19 mouse cellular contexts compared by ENCODE assay signal in the genomic region with DNA sequence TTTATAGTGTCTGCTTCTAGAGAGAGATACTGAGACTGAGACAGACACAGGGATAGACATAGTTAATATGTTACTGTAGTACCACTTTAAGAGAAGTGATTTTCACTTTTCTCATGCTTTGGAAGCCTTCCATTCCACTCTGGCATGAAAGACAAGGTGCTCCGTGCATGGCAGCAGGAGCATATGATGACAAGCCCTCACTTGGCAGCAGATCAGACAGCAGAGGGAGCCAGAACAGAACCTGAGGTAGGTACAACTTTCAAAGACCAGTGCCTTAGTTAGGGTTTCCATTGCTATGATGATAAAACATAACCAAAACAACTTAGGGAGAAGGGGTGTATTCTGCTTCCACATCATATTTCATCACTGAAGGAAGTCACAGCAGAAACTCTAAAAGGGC. TPM values are rescaled to one million over a fixed set of nuclear protein-coding genes. Genes with fewer than 3 reads are reported as not detected.
DNase-seq lines count a peak whose midpoint lies in the region; ATAC-seq and TF ChIP-seq lines count a peak whose summit lies in the region.
"Had no signal": no experiment of that assay in that cellular context is flagged by ENCODE, and none has a peak within 500 bp of the region (broad histone marks: within the 10 kb centered on the region; RNA-seq: fewer than 3 reads in every experiment).

No protein-coding gene starts in this region.

- no peak overlapping the region for H3K27ac ChIP-seq in intestine, postnatal 0 days (ENCODE audit: low read depth, low read length)
- no peak overlapping the region for H3K27ac ChIP-seq in intestine, embryonic 15.5 days
- no peak overlapping the region for H3K27ac ChIP-seq in kidney, postnatal 0 days
- H3K27ac ChIP-seq: embryonic facial prominence, embryonic 10.5 days; layer of hippocampus, adult 2 months; neural tube, embryonic 12.5 days had no signal

- no peaks in the 10 kb centered on the region for H3K9me3 ChIP-seq in intestine, postnatal 0 days (ENCODE audit: control insufficient read depth)
- no peaks in the 10 kb centered on the region for H3K9me3 ChIP-seq in intestine, embryonic 15.5 days
- H3K9me3 ChIP-seq in kidney, postnatal 0 days (replicated peaks; ENCODE audit: low read length), result no peaks in the 10 kb centered on the region
- H3K9me3 ChIP-seq: embryonic facial prominence, embryonic 10.5 days; neural tube, embryonic 12.5 days had no signal

- no peak overlapping the region for H3K4me2 ChIP-seq in intestine, postnatal 0 days (replicated peaks; ENCODE audit: low read depth)
- H3K4me2 ChIP-seq in intestine, embryonic 15.5 days (replicated peaks), result no peak overlapping the region
- H3K4me2 ChIP-seq in kidney, postnatal 0 days (ENCODE audit: low read length), result no peak overlapping the region
- H3K4me2 ChIP-seq: neural tube, embryonic 12.5 days had no signal

- H3K27me3 ChIP-seq in intestine, postnatal 0 days (replicated peaks; ENCODE audit: control insufficient read depth, insufficient read depth, low read length), result no peaks in the 10 kb centered on the region
- no peaks in the 10 kb centered on the region for H3K27me3 ChIP-seq in intestine, embryonic 15.5 days (replicated peaks)
- H3K27me3 ChIP-seq in kidney, postnatal 0 days (ENCODE audit: insufficient read depth, low read length), result no peaks in the 10 kb centered on the region
- H3K27me3 ChIP-seq: neural tube, embryonic 12.5 days had no signal

- DNase-seq in brain, adult 2 months (ENCODE audit: low read depth, low spot score), result peak; percentile 21
- peak; percentile 3 for DNase-seq in cerebellum, adult 8-10 months
- DNase-seq in kidney, postnatal 0 days (ENCODE audit: low spot score), result no peak
- DNase-seq in retina, postnatal 1 day, result no peak
- DNase-seq in adipocyte (ENCODE audit: low spot score), result no peak
- DNase-seq: adrenal gland, postnatal 25 days; gastrocnemius, postnatal 14 days; thymus, adult 2 months had no signal

- WGBS in intestine, postnatal 0 days, result 48% methylated on average over 1 of the region's 1 CpGs
- WGBS in intestine, embryonic 15.5 days, result 61% methylated on average over 1 of the region's 1 CpGs
- WGBS in kidney, postnatal 0 days, result 53% methylated on average over 1 of the region's 1 CpGs

- H3K4me1 ChIP-seq in intestine, postnatal 0 days (replicated peaks; ENCODE audit: control insufficient read depth, insufficient read depth, low read length), result no peaks in the 10 kb centered on the region
- H3K4me1 ChIP-seq in intestine, embryonic 15.5 days (replicated peaks), result no peaks in the 10 kb centered on the region
- H3K4me1 ChIP-seq in kidney, postnatal 0 days (replicated peaks; ENCODE audit: insufficient read depth, low read length), result no peaks in the 10 kb centered on the region
- H3K4me1 ChIP-seq: embryonic facial prominence, embryonic 10.5 days; neural tube, embryonic 12.5 days had no signal

- TF ChIP-seq CTCF in intestine, postnatal 0 days (IDR thresholded peaks at IDR 0.05; ENCODE audit: low read depth), result peak; percentile 37; the same call in 1 of the 2 replicates
- TF ChIP-seq CTCF in kidney, postnatal 0 days (IDR thresholded peaks at IDR 0.05; ENCODE audit: low read depth), result peak; percentile 32; the same call in 1 of the 2 replicates

- no peak overlapping the region for H3K4me3 ChIP-seq in intestine, postnatal 0 days (ENCODE audit: low read depth, low read length)
- no peak overlapping the region for H3K4me3 ChIP-seq in intestine, embryonic 15.5 days (replicated peaks)
- no peak overlapping the region for H3K4me3 ChIP-seq in kidney, postnatal 0 days (replicated peaks; ENCODE audit: low read depth, low read length)
- H3K4me3 ChIP-seq: embryonic facial prominence, embryonic 10.5 days; erythroblast, embryonic 14.5 days; layer of hippocampus, adult 2 months; neural tube, embryonic 12.5 days had no signal

- no peak for ATAC-seq in intestine, postnatal 0 days
- no peak for ATAC-seq in intestine, embryonic 15.5 days
- no peak for ATAC-seq in kidney, postnatal 0 days (replicated peaks; ENCODE audit: low FRiP score, low read depth)
- no peak for ATAC-seq in CD4-positive, CD25-positive, alpha-beta regulatory T cell, adult 4 months
- ATAC-seq: hindbrain, embryonic 16.5 days; midbrain, embryonic 16.5 days had no signal

- no peaks in the 10 kb centered on the region for H3K36me3 ChIP-seq in intestine, postnatal 0 days (ENCODE audit: control insufficient read depth, insufficient read depth)
- no peaks in the 10 kb centered on the region for H3K36me3 ChIP-seq in intestine, embryonic 15.5 days
- no peaks in the 10 kb centered on the region for H3K36me3 ChIP-seq in kidney, postnatal 0 days (ENCODE audit: insufficient read depth, low read length)
- H3K36me3 ChIP-seq: embryonic facial prominence, embryonic 10.5 days; neural tube, embryonic 12.5 days had no signal

- no peak overlapping the region for H3K9ac ChIP-seq in intestine, postnatal 0 days (ENCODE audit: low read depth, low read length)
- H3K9ac ChIP-seq in intestine, embryonic 15.5 days, result no peak overlapping the region
- no peak overlapping the region for H3K9ac ChIP-seq in kidney, postnatal 0 days (ENCODE audit: low read depth, low read length)
- H3K9ac ChIP-seq: neural tube, embryonic 12.5 days had no signal

RNA-seq across cellular contexts. Expression of a gene that starts 22.4 kb away (rescaled TPM):
- not detected in 2 replicates for polyA plus RNA-seq in intestine, postnatal 0 days (2015; fragmentation: Nextera tagmentation; extraction: Ambion mirVana)
- polyA plus RNA-seq in intestine, embryonic 15.5 days (2015; fragmentation: Nextera tagmentation; extraction: Ambion mirVana), result not detected in 2 replicates
- polyA plus RNA-seq in kidney, postnatal 0 days (2015; fragmentation: Nextera tagmentation; extraction: Ambion mirVana), result not detected in 2 replicates
- polyA plus RNA-seq in CD4-positive, CD25-positive, alpha-beta regulatory T cell, adult 4 months (2017; shearing (Covaris generic)), result not detected
- polyA plus RNA-seq: embryonic facial prominence, embryonic 10.5 days; erythroblast, embryonic 14.5 days; hindbrain, embryonic 16.5 days; limb, embryonic 14.5 days; lung, embryonic 16.5 days; midbrain, embryonic 16.5 days; neural tube, embryonic 12.5 days; thymus, adult 2 months had no signal

RNA-seq across cellular contexts. Expression of a gene that starts 25.3 kb away (rescaled TPM):
- 0.08 TPM in 1 of 2 replicates, not detected in the other for polyA plus RNA-seq in intestine, postnatal 0 days (2015; fragmentation: Nextera tagmentation; extraction: Ambion mirVana)
- not detected in 2 replicates for polyA plus RNA-seq in intestine, embryonic 15.5 days (2015; fragmentation: Nextera tagmentation; extraction: Ambion mirVana)
- not detected in 2 replicates for polyA plus RNA-seq in kidney, postnatal 0 days (2015; fragmentation: Nextera tagmentation; extraction: Ambion mirVana)
- not detected for polyA plus RNA-seq in CD4-positive, CD25-positive, alpha-beta regulatory T cell, adult 4 months (2017; shearing (Covaris generic))
- polyA plus RNA-seq: embryonic facial prominence, embryonic 10.5 days; erythroblast, embryonic 14.5 days; hindbrain, embryonic 16.5 days; limb, embryonic 14.5 days; lung, embryonic 16.5 days; midbrain, embryonic 16.5 days; neural tube, embryonic 12.5 days had no signal

Comparison
In these comparisons a context has a peak if more than half of its experiments do, and no peak if none do; other contexts are left out.
1. DNase-seq: peak in brain, adult 2 months (single experiment) and cerebellum, adult 8-10 months (single experiment); none in kidney, postnatal 0 days (single experiment), retina, postnatal 1 day (single experiment) and adipocyte (single experiment).